8 mouse cellular contexts compared by ENCODE assay signal in the genomic region with DNA sequence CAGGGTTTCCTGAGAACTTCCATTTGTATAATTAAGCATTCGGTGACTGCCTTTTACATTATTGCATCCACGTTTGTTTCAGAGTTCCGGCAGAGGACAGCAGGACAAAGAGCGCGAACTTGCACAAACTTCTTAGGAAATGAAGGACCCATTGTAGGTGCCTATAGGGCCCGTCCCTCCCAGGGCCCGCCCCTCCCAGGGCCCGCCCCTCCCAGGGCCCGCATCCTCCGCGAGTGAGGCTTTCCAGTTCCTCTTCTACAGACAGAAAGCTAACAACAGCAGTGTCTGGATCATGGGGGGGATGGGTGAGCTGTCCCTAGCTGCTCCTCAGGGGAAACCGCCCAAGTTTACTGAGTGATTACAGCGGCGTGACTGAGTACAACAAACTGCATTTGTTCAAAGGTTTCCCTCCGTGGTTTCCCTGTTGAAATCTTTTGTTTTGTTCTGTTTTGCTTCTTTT. TPM values are rescaled to one million over a fixed set of nuclear protein-coding genes. Genes with fewer than 3 reads are reported as not detected.
DNase-seq lines count a peak whose midpoint lies in the region; ATAC-seq and TF ChIP-seq lines count a peak whose summit lies in the region.

No protein-coding gene starts in this region.

- 6% methylated on average over 15 of the region's 15 CpGs for WGBS in kidney, adult 2 months
- 2% methylated on average over 15 of the region's 15 CpGs for WGBS in lung, embryonic 15.5 days
- WGBS in neural tube, embryonic 14.5 days, result 3% methylated on average over 15 of the region's 15 CpGs

- no peak for TF ChIP-seq CTCF in kidney, adult 2 months (conservative IDR thresholded peaks at IDR 0.05; ENCODE audit: insufficient read depth, insufficient read length, low read depth, low read length)

- no peaks in the 10 kb centered on the region for H3K27me3 ChIP-seq in kidney, adult 2 months (replicated peaks; ENCODE audit: control insufficient read depth, insufficient read depth, low read length)
- no peaks in the 10 kb centered on the region for H3K27me3 ChIP-seq in lung, embryonic 15.5 days
- no peaks in the 10 kb centered on the region for H3K27me3 ChIP-seq in neural tube, embryonic 14.5 days (ENCODE audit: control insufficient read depth, insufficient read depth, low read length)

- no peaks in the 10 kb centered on the region for H3K9me3 ChIP-seq in lung, embryonic 15.5 days
- no peaks in the 10 kb centered on the region for H3K9me3 ChIP-seq in neural tube, embryonic 14.5 days (ENCODE audit: control insufficient read depth, low read length)

- H3K27ac ChIP-seq in kidney, adult 2 months (ENCODE audit: insufficient read depth, low read depth, low read length), result peak overlapping the region; percentile 42; the same call in 1 of the 2 replicates
- H3K27ac ChIP-seq in lung, embryonic 15.5 days, result peak overlapping the region; percentile 41
- H3K27ac ChIP-seq in neural tube, embryonic 14.5 days (ENCODE audit: low read depth, low read length), result no peak overlapping the region

- no peak overlapping the region for H3K9ac ChIP-seq in lung, embryonic 15.5 days
- H3K9ac ChIP-seq in neural tube, embryonic 14.5 days (replicated peaks; ENCODE audit: low read depth, low read length), result no peak overlapping the region

- H3K4me3 ChIP-seq in kidney, adult 2 months (ENCODE audit: insufficient read depth, low read depth, low read length), result no peak overlapping the region
- H3K4me3 ChIP-seq in lung, embryonic 15.5 days, result peak overlapping the region; percentile 12; the same call in 1 of the 2 replicates
- no peak overlapping the region for H3K4me3 ChIP-seq in neural tube, embryonic 14.5 days (ENCODE audit: low read depth, low read length)

- no peaks in the 10 kb centered on the region for H3K36me3 ChIP-seq in kidney, adult 2 months (ENCODE audit: control insufficient read depth, insufficient read depth, low read length)
- H3K36me3 ChIP-seq in lung, embryonic 15.5 days, result no peaks in the 10 kb centered on the region
- no peaks in the 10 kb centered on the region for H3K36me3 ChIP-seq in neural tube, embryonic 14.5 days (ENCODE audit: control insufficient read depth, insufficient read depth, low read length)

- ATAC-seq in lung, embryonic 15.5 days (ENCODE audit: borderline replicate concordance, extremely low read depth, low FRiP score, low TSS enrichment), result peak; percentile 94
- no peak for ATAC-seq in neural tube, embryonic 14.5 days (ENCODE audit: low read depth)

- H3K4me2 ChIP-seq in lung, embryonic 15.5 days, result peak overlapping the region; percentile 46
- peak overlapping the region; percentile 14; the same call in 1 of the 2 replicates for H3K4me2 ChIP-seq in neural tube, embryonic 14.5 days (ENCODE audit: low read depth, low read length)

- 0 out of 2 replicates have a peak, but pooled peaks cover 8% of the 10 kb centered on the region for H3K4me1 ChIP-seq in kidney, adult 2 months (ENCODE audit: control insufficient read depth, insufficient read depth, low read length)
- H3K4me1 ChIP-seq in lung, embryonic 15.5 days, result peaks cover 9% of the 10 kb centered on the region
- H3K4me1 ChIP-seq in neural tube, embryonic 14.5 days (ENCODE audit: control insufficient read depth, insufficient read depth, low read length), result no peaks in the 10 kb centered on the region

- no peak for TF ChIP-seq POLR2A in kidney, adult 2 months (IDR thresholded peaks at IDR 0.05; ENCODE audit: low read depth, low read length)

- DNase-seq in MN1 (ENCODE audit: low spot score), result peak; percentile 82
- DNase-seq in c-Kit-positive CD71-positive TER-119-positive erythroid progenitor cells, embryonic 14.5 days (ENCODE audit: low spot score), result peak; percentile 91
- DNase-seq in heart, adult 8-10 months (ENCODE audit: low spot score), result peak; percentile 41
- peak; percentile 73 for DNase-seq in kidney, adult 2 months
- DNase-seq in cerebellum, postnatal 4 days (ENCODE audit: low spot score in 2 of 2), result no peak
- no peak for DNase-seq in cerebellum, postnatal 14 days

RNA-seq across cellular contexts. Expression of a gene that starts 5.6 kb away (rescaled TPM):
- 10 to 100 TPM in 1 of 4 experiments, 1 to 10 TPM in 3; 9.4 to 12.9 (median 9.6) TPM for total RNA-seq in heart, adult 8-10 months (2022)
- polyA plus RNA-seq in kidney, adult 2 months (2012; rRNA removed), result 13.2 and 13.4 TPM in 2 replicates
- polyA plus RNA-seq in lung, embryonic 15.5 days (2015; fragmentation: Nextera tagmentation; extraction: Ambion mirVana), result 15.6 and 16.3 TPM in 2 replicates
- polyA plus RNA-seq in neural tube, embryonic 14.5 days (2014; fragmentation: Nextera tagmentation; extraction: Ambion mirVana), result 38.0 and 56.9 TPM in 2 replicates

RNA-seq across cellular contexts. Expression of a gene that starts 41.2 kb away (rescaled TPM):
- total RNA-seq in heart, adult 8-10 months (2022), result not detected
- 0.75 and 0.88 TPM in 2 replicates for polyA plus RNA-seq in kidney, adult 2 months (2012; rRNA removed)
- 5.6 and 7.0 TPM in 2 replicates for polyA plus RNA-seq in lung, embryonic 15.5 days (2015; fragmentation: Nextera tagmentation; extraction: Ambion mirVana)
- 0.92 and 1.5 TPM in 2 replicates for polyA plus RNA-seq in neural tube, embryonic 14.5 days (2014; fragmentation: Nextera tagmentation; extraction: Ambion mirVana)

RNA-seq across cellular contexts. Expression of a gene that starts 55.4 kb away (rescaled TPM):
- under 1 TPM in 2 of 4 experiments, not detected in 2; 0.22 to 0.44 TPM for total RNA-seq in heart, adult 8-10 months (2022)
- 0.24 and 0.41 TPM in 2 replicates for polyA plus RNA-seq in kidney, adult 2 months (2012; rRNA removed)
- polyA plus RNA-seq in lung, embryonic 15.5 days (2015; fragmentation: Nextera tagmentation; extraction: Ambion mirVana), result 0.37 and 0.64 TPM in 2 replicates
- 0.40 and 0.46 TPM in 2 replicates for polyA plus RNA-seq in neural tube, embryonic 14.5 days (2014; fragmentation: Nextera tagmentation; extraction: Ambion mirVana)

RNA-seq across cellular contexts. Expression of a gene that starts 55.6 kb away (rescaled TPM):
- 10 to 100 TPM; 42.2 to 55.4 (median 44.1) TPM for total RNA-seq in heart, adult 8-10 months (2022)
- polyA plus RNA-seq in kidney, adult 2 months (2012; rRNA removed), result 31.0 and 38.8 TPM in 2 replicates
- polyA plus RNA-seq in lung, embryonic 15.5 days (2015; fragmentation: Nextera tagmentation; extraction: Ambion mirVana), result 5.2 and 5.7 TPM in 2 replicates
- 4.8 and 14.9 TPM in 2 replicates for polyA plus RNA-seq in neural tube, embryonic 14.5 days (2014; fragmentation: Nextera tagmentation; extraction: Ambion mirVana)

Comparison
In these comparisons a context has a peak if more than half of its experiments do, and no peak if none do; other contexts are left out.
1. DNase-seq: peak in MN1 (single experiment), c-Kit-positive CD71-positive TER-119-positive erythroid progenitor cells, embryonic 14.5 days (single experiment), heart, adult 8-10 months (single experiment) and kidney, adult 2 months (single experiment); none in cerebellum, postnatal 4 days (0 of 2) and cerebellum, postnatal 14 days (0 of 2).